Mouse (Mus musculus) adipose tissue, adult 10 weeks (tissue): ENCODE data around the gene Fthl17d. TPM values are rescaled to one million over a fixed set of nuclear protein-coding genes. Genes with fewer than 3 reads are reported as not detected.

Experiments
- polyA plus RNA-seq: library from polyadenylated mRNA; stranded (reverse); fragments of 350-450 nt; fragmentation: Illumina TruSeq; extraction: RNeasy Lipid Tissue Mini Kit (QIAGEN cat#74804); gene quantifications from one replicate; pipeline ENCODE4 v1.2.3, GENCODE M21; 2014; ENCODE audit warnings: low read depth, low replicate concordance

Fthl17d gene
- not detected for polyA plus RNA-seq

GRCm38 (mm10) chrX:8986655-8987054 is at the start of gene Fthl17d:
TSS of gene Fthl17d (minus strand) at chrX:8986755.

GRCm38 (mm10) chrX:9033193-9033592 is 46.6 kb upstream of the Fthl17d start, which contains the start of gene Fthl17e:
TSS of gene Fthl17e (plus strand) at chrX:9033493.

GRCm38 (mm10) chrX:8976459-8976858 is 10.1 kb downstream of the Fthl17d start, which contains the start of gene Fthl17c:
TSS of gene Fthl17c (minus strand) at chrX:8976559.

DNA sequence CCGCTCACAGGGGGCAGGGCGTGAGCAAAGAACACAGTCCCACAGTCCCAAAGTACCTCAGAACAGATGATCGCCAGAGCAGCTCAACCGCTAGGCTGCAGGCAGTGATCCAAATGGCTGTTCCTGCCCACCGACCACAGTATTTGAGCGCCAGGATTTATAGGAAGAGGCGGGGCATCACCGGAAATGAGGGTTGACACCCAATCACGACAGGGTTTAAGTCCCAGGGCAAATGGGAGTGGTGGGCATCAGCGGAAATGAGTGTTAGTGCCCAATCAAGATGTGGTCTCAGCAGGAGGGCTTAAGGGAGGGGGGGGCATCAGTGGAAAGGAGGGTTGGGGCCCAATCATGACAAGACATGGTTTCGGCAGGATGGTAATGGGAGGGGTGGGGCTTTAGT is 23.7 kb downstream of the Fthl17d start, which contains the start of gene Fthl17b:
Gene Fthl17b, minus strand, starts transcription at position 101 of the 400 bp plus-strand sequence.

Other genes starting within 250 kb of the Fthl17d start
- not detected for gene Ssx9, start 238.3 kb downstream of the Fthl17d start, polyA plus RNA-seq
- gene Ssxb5, start 183.1 kb downstream of the Fthl17d start, polyA plus RNA-seq, result not detected
- gene Gm6592, start 142.8 kb downstream of the Fthl17d start, polyA plus RNA-seq, result not detected
- not detected for gene Gm5751, start 112.5 kb downstream of the Fthl17d start, polyA plus RNA-seq
- 2.0 TPM for gene B630019K06Rik, start 94.4 kb downstream of the Fthl17d start, polyA plus RNA-seq
- gene Fthl17b, start 23.8 kb downstream of the Fthl17d start, polyA plus RNA-seq, result not detected
- not detected for gene Fthl17c, start 10.2 kb downstream of the Fthl17d start, polyA plus RNA-seq
- gene Fthl17e, start 46.7 kb upstream of the Fthl17d start, polyA plus RNA-seq, result not detected
- not detected for gene Fthl17f, start 76.3 kb upstream of the Fthl17d start, polyA plus RNA-seq
- gene 4930402K13Rik, start 117.8 kb upstream of the Fthl17d start, polyA plus RNA-seq, result 0.22 TPM
- gene Lancl3, start 213.1 kb upstream of the Fthl17d start, polyA plus RNA-seq, result 1.4 TPM